Mouse (Mus musculus): ENCODE measurements at regions not wholly inside any gene's neighbourhood (a gene's known extent, or its start where the extent isn't known, plus 50 kb on each side); places are given as distances from the start of the nearest gene placed in this dataset.
A peak's percentile ranks its signal among the peaks of the same experiment; 100 is the strongest.

GRCm38 (mm10) chr4:31411770-31412525 lies 551.9 kb upstream of the Map3k7 start:
- no peak overlapping the region for H3K9ac ChIP-seq (replicated peaks)

GRCm38 (mm10) chr4:31417161-31417560 lies 546.7 kb upstream of the Map3k7 start:
- 63% methylated on average over 4 of the region's 4 CpGs for WGBS (ENCODE audit: insufficient replicate concordance)
- no peaks in the 10 kb centered on the region for H3K9me3 ChIP-seq (ENCODE audit: control insufficient read depth, low read length)
- no peak overlapping the region for H3K27ac ChIP-seq
- H3K4me3 ChIP-seq (ENCODE audit: insufficient read depth in 1 of 2, low read depth in 2 of 2, low read length in 2 of 2), result no peak overlapping the region
- H3K4me1 ChIP-seq (replicated peaks; ENCODE audit: control insufficient read depth in 2 of 2, insufficient read depth in 2 of 2, low read length in 1 of 2), result no peaks in the 10 kb centered on the region
- DNase-seq (ENCODE audit: low read depth in 3 of 3, low spot score in 3 of 3), result no peak
- H3K9ac ChIP-seq (replicated peaks), result no peak overlapping the region
- no peak overlapping the region for H3K4me2 ChIP-seq (ENCODE audit: low read depth)
- ATAC-seq (ENCODE audit: insufficient read depth), result no peak
- TF ChIP-seq EP300 (IDR thresholded peaks at IDR 0.05; ENCODE audit: low read depth), result no peak
- no peak for TF ChIP-seq CTCF (IDR thresholded peaks at IDR 0.05; ENCODE audit: low read depth)
- H3K36me3 ChIP-seq (replicated peaks; ENCODE audit: control insufficient read depth, insufficient read depth, low read depth), result no peaks in the 10 kb centered on the region
- no peaks in the 10 kb centered on the region for H3K27me3 ChIP-seq (ENCODE audit: control insufficient read depth, insufficient read depth, low read length)

More at GRCm38 (mm10) chr4:31411770-31412525, 551.9 kb upstream of the Map3k7 start:
- ATAC-seq (ENCODE audit: insufficient read depth) (no peak), DNase-seq (ENCODE audit: low read depth in 3 of 3, low spot score in 3 of 3) (no peak)
- Histone ChIP-seq H3K36me3 (replicated peaks; ENCODE audit: control insufficient read depth, insufficient read depth, low read depth) (no peaks in the 10 kb centered on the region), H3K4me3 (ENCODE audit: insufficient read depth in 1 of 2, low read depth in 2 of 2, low read length in 2 of 2) (no peak overlapping the region), H3K27ac (no peak overlapping the region), H3K27me3 (ENCODE audit: control insufficient read depth, insufficient read depth, low read length) (no peaks in the 10 kb centered on the region), H3K9me3 (ENCODE audit: control insufficient read depth, low read length) (no peaks in the 10 kb centered on the region), H3K4me2 (ENCODE audit: low read depth) (no peak overlapping the region), H3K4me1 (replicated peaks; ENCODE audit: control insufficient read depth in 2 of 2, insufficient read depth in 2 of 2, low read length in 1 of 2) (no peaks in the 10 kb centered on the region)
- TF ChIP-seq CTCF (IDR thresholded peaks at IDR 0.05; ENCODE audit: low read depth) (no peak), EP300 (IDR thresholded peaks at IDR 0.05; ENCODE audit: low read depth) (no peak)
- 63% methylated on average over 9 of the region's 9 CpGs for WGBS (ENCODE audit: insufficient replicate concordance)

GRCm38 (mm10) chr4:31419240-31419639 lies 544.7 kb upstream of the Map3k7 start:
- H3K9me3 ChIP-seq (ENCODE audit: control insufficient read depth, low read length), result no peaks in the 10 kb centered on the region
- no peak overlapping the region for H3K27ac ChIP-seq
- TF ChIP-seq CTCF (IDR thresholded peaks at IDR 0.05; ENCODE audit: low read depth) (peak; percentile 67), EP300 (IDR thresholded peaks at IDR 0.05; ENCODE audit: low read depth) (no peak)
- no peaks in the 10 kb centered on the region for H3K4me1 ChIP-seq (replicated peaks; ENCODE audit: control insufficient read depth in 2 of 2, insufficient read depth in 2 of 2, low read length in 1 of 2)
- no peak overlapping the region for H3K9ac ChIP-seq (replicated peaks)
- no peak overlapping the region for H3K4me3 ChIP-seq (ENCODE audit: insufficient read depth in 1 of 2, low read depth in 2 of 2, low read length in 2 of 2)
- ATAC-seq (ENCODE audit: insufficient read depth) (no peak), DNase-seq (ENCODE audit: low read depth in 3 of 3, low spot score in 3 of 3) (peak; percentile 1 to 7 (median 3))
- no peaks in the 10 kb centered on the region for H3K36me3 ChIP-seq (replicated peaks; ENCODE audit: control insufficient read depth, insufficient read depth, low read depth)
- 10% methylated on average over 6 of the region's 6 CpGs for WGBS (ENCODE audit: insufficient replicate concordance)
- no peak overlapping the region for H3K4me2 ChIP-seq (ENCODE audit: low read depth)
- H3K27me3 ChIP-seq (ENCODE audit: control insufficient read depth, insufficient read depth, low read length), result no peaks in the 10 kb centered on the region

- Histone ChIP-seq H3K9ac (replicated peaks) (no peak overlapping the region), H3K27ac (no peak overlapping the region), H3K27me3 (ENCODE audit: control insufficient read depth, insufficient read depth, low read length) (no peaks in the 10 kb centered on the region), H3K36me3 (replicated peaks; ENCODE audit: control insufficient read depth, insufficient read depth, low read depth) (no peaks in the 10 kb centered on the region), H3K9me3 (ENCODE audit: control insufficient read depth, low read length) (no peaks in the 10 kb centered on the region), H3K4me2 (ENCODE audit: low read depth) (no peak overlapping the region), H3K4me1 (replicated peaks; ENCODE audit: control insufficient read depth in 2 of 2, insufficient read depth in 2 of 2, low read length in 1 of 2) (no peaks in the 10 kb centered on the region), H3K4me3 (ENCODE audit: insufficient read depth in 1 of 2, low read depth in 2 of 2, low read length in 2 of 2) (no peak overlapping the region)
- TF ChIP-seq EP300 (IDR thresholded peaks at IDR 0.05; ENCODE audit: low read depth) (no peak), CTCF (IDR thresholded peaks at IDR 0.05; ENCODE audit: low read depth) (no peak)
- no peak for DNase-seq (ENCODE audit: low read depth in 3 of 3, low spot score in 3 of 3)
- ATAC-seq (ENCODE audit: insufficient read depth), result no peak
- 64% methylated on average over 9 of the region's 9 CpGs for WGBS (ENCODE audit: insufficient replicate concordance)
Observed at GRCm38 (mm10) chr4:31420167-31420566, 543.7 kb upstream of the Map3k7 start.

- no peaks in the 10 kb centered on the region for H3K9me3 ChIP-seq (ENCODE audit: control insufficient read depth, low read length)
- H3K27me3 ChIP-seq (ENCODE audit: control insufficient read depth, insufficient read depth, low read length), result no peaks in the 10 kb centered on the region
- TF ChIP-seq CTCF (IDR thresholded peaks at IDR 0.05; ENCODE audit: low read depth), result no peak
- TF ChIP-seq EP300 (IDR thresholded peaks at IDR 0.05; ENCODE audit: low read depth), result no peak
- no peak overlapping the region for H3K4me2 ChIP-seq (ENCODE audit: low read depth)
- no peaks in the 10 kb centered on the region for H3K36me3 ChIP-seq (replicated peaks; ENCODE audit: control insufficient read depth, insufficient read depth, low read depth)
- ATAC-seq (ENCODE audit: insufficient read depth), result no peak
- H3K9ac ChIP-seq (replicated peaks), result no peak overlapping the region
- 59% methylated on average over 5 of the region's 5 CpGs for WGBS (ENCODE audit: insufficient replicate concordance)
- no peak overlapping the region for H3K4me3 ChIP-seq (ENCODE audit: insufficient read depth in 1 of 2, low read depth in 2 of 2, low read length in 2 of 2)
- H3K4me1 ChIP-seq (replicated peaks; ENCODE audit: control insufficient read depth in 2 of 2, insufficient read depth in 2 of 2, low read length in 1 of 2), result no peaks in the 10 kb centered on the region
- H3K27ac ChIP-seq, result no peak overlapping the region
- DNase-seq (ENCODE audit: low read depth in 3 of 3, low spot score in 3 of 3), result no peak
Observed at GRCm38 (mm10) chr4:31421386-31421785, 542.5 kb upstream of the Map3k7 start.
